Mouse (Mus musculus) small intestine, adult 2 months (tissue): ENCODE measurements around the gene Pcgf1. TPM values are rescaled to one million over a fixed set of nuclear protein-coding genes. Genes with fewer than 3 reads are reported as not detected.

Experiments
- H3K27ac ChIP-seq: fragments of 200-500 bp; 2 replicates; pipeline ENCODE4 v1.5.1; 2012; ENCODE audit warnings: low read depth, low read length, control low read depth, inconsistent platforms; ENCODE audit not compliant: insufficient read depth
- H3K27me3 ChIP-seq: fragments of 200-500 bp; 2 replicates; pipeline ENCODE4 v1.6.1; 2012; ENCODE audit warnings: mild to moderate bottlenecking, moderate library complexity, low read length, inconsistent platforms; ENCODE audit not compliant: control insufficient read depth, insufficient read depth
- H3K36me3 ChIP-seq: fragments of 200-500 bp; 2 replicates; pipeline ENCODE4 v1.6.1; 2012; ENCODE audit warnings: mild to moderate bottlenecking, low read length, control low read depth, inconsistent platforms; ENCODE audit not compliant: control insufficient read depth, insufficient read depth
- H3K4me1 ChIP-seq: fragments of 200-500 bp; 2 replicates; pipeline ENCODE4 v1.6.1; 2012; ENCODE audit warnings: low read length, inconsistent platforms, mixed read lengths; ENCODE audit not compliant: control insufficient read depth, insufficient read depth, insufficient read length
- H3K4me3 ChIP-seq: fragments of 200-500 bp; 2 replicates; pipeline ENCODE4 v1.5.1; 2012; ENCODE audit warnings: low read depth, mild to moderate bottlenecking, control low read depth, inconsistent platforms, low read length, moderate library complexity
- CTCF ChIP-seq: fragments of 200-500 bp; IDR thresholded peaks from 2 replicates; pipeline ENCODE4 v1.5.1; 2012; ENCODE audit warnings: low read depth, mild to moderate bottlenecking, control low read depth, inconsistent platforms, low read length, moderate library complexity, mixed read lengths; ENCODE audit not compliant: insufficient replicate concordance, insufficient read length; ENCODE audit errors: extremely low read depth
- POLR2A ChIP-seq: fragments of 200-500 bp; IDR thresholded peaks from 2 replicates; pipeline ENCODE4 v1.6.1; 2012; ENCODE audit warnings: low read depth, mild to moderate bottlenecking, control low read depth, inconsistent platforms, low read length, moderate library complexity
- WGBS: fragments of 180-500 bp; shearing (Covaris S2); methylation state at CpG from one replicate; pipeline ENCODE4 v1.1.7; 2018; 5-methylcytosine and 5-hydroxymethylcytosine counted together
- polyA plus RNA-seq: library from polyadenylated mRNA; depleted of rRNA; stranded (reverse); fragments of >200 nt; gene quantifications from 2 replicates; pipeline ENCODE4 v1.2.3, GENCODE M21; 2012

The Pcgf1 gene
- polyA plus RNA-seq, 1 experiment: 9.9 TPM

GRCm38 (mm10) chr6:83118369-83118768 is 40.7 kb downstream of the Pcgf1 start:
- Histone ChIP-seq H3K27ac (no peak overlapping the region), H3K27me3 (no peaks in the 10 kb centered on the region), H3K4me1 (peaks cover 21% of the 10 kb centered on the region), H3K36me3 (peaks cover 6% of the 10 kb centered on the region), H3K4me3 (no peak overlapping the region)
- WGBS: 84% methylated on average over 11 of the region's 11 CpGs
- TF ChIP-seq CTCF (no peak), POLR2A (no peak)

DNA sequence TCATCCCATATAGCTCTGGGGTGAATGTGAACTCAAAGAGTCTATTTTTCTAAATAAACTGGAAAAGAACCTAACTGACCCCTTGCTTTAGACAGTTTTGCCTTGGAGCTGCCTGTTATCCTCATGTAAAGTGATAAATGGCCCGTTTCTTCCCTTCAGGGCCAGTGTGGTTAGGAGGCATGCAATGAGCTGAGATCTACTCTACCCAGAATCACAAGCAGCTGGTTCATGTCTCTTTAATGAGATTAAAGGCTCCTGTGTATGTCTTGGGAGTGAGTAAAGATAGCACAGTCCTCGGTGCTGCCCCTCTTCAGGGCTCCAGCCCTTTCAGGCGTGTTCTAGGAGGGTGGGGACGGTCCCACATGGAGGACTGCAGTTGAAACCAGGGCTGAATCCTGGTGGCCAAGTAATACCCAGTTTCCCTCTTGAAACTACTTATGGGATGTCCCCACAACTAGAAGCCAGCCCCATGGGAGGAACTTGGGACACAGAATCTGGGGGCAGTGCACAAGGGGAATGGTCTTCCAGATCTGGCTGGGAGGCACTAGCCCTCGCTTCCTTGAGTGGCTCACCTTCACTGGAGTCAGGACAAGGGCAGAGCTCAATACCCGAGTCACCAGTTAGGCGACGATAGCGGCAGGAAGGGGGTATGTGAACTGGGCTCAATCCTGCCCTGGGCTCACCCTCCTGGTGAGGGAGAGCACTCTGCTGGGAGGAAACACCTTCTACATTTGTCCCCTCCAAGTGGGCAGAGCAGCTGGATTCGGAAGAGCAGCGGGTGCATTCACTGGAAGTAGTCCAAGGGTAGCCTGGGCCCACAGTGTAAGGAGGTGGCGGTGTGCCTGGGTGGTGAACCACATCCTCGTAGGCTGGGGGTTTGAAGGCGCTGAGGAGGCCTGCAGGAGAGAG is 41.4 kb downstream of the Pcgf1 start:
- 70% methylated on average over 14 of the region's 14 CpGs for whole genome bisulfite sequencing
- no peak overlapping the region for H3K4me3 ChIP-seq

GRCm38 (mm10) chr6:83119734-83120051 is 42.0 kb downstream of the Pcgf1 start:
- 56% methylated on average over 7 of the region's 7 CpGs for WGBS
- Histone ChIP-seq H3K4me1 (peaks cover 22% of the 10 kb centered on the region), H3K36me3 (peaks cover 6% of the 10 kb centered on the region), H3K27ac (no peak overlapping the region), H3K27me3 (no peaks in the 10 kb centered on the region), H3K4me3 (no peak overlapping the region)
- TF ChIP-seq CTCF: no peak
- no peak for TF ChIP-seq POLR2A

More for the DNA sequence above, 41.4 kb downstream of the Pcgf1 start:
- Histone ChIP-seq H3K36me3 (peaks cover 6% of the 10 kb centered on the region), H3K27me3 (no peaks in the 10 kb centered on the region), H3K27ac (no peak overlapping the region), H3K4me1 (peaks cover 21% of the 10 kb centered on the region)
- TF ChIP-seq POLR2A: no peak
- TF ChIP-seq CTCF: no peak

- Histone ChIP-seq H3K27ac (peak within 1 kb of the TSS; percentile 91), H3K27me3 (no peaks in the 10 kb centered on the region), H3K4me1 (peaks cover 19% of the 10 kb centered on the region), H3K4me3 (peak within 1 kb of the TSS; percentile 86), H3K36me3 (peaks cover 6% of the 10 kb centered on the region)
- TF ChIP-seq POLR2A (peak; percentile 91), CTCF (no peak)
- under 1% methylated on average over 38 of the region's 38 CpGs for WGBS
Observed at GRCm38 (mm10) chr6:83120930-83121862, 43.5 kb downstream of the Pcgf1 start, which contains the start of gene Wbp1. Wbp1 (minus strand) TSS chr6:83121559.

- peak overlapping the region; percentile 76 for H3K4me3 ChIP-seq
- H3K27me3 ChIP-seq: no peaks in the 10 kb centered on the region
- H3K36me3 ChIP-seq: peaks cover 6% of the 10 kb centered on the region
- no peak for TF ChIP-seq POLR2A
- no peak for TF ChIP-seq CTCF
- H3K27ac ChIP-seq: peak overlapping the region; percentile 74
- H3K4me1 ChIP-seq: peaks cover 15% of the 10 kb centered on the region
- 2% methylated on average over 52 of the region's 52 CpGs for WGBS
Observed at GRCm38 (mm10) chr6:83121863-83122710, 44.4 kb downstream of the Pcgf1 start.

GRCm38 (mm10) chr6:83122961-83123360 is 45.3 kb downstream of the Pcgf1 start:
- Histone ChIP-seq H3K4me1 (peaks cover 15% of the 10 kb centered on the region), H3K27me3 (no peaks in the 10 kb centered on the region), H3K27ac (no peak overlapping the region), H3K4me3 (no peak overlapping the region), H3K36me3 (peaks cover 2% of the 10 kb centered on the region)
- TF ChIP-seq CTCF: no peak
- TF ChIP-seq POLR2A: no peak
- 88% methylated on average over 5 of the region's 5 CpGs for WGBS
